Mouse (Mus musculus) CH12.LX (cell line): ENCODE measurements around the gene Gm26897. TPM values are rescaled to one million over a fixed set of nuclear protein-coding genes. Genes with fewer than 3 reads are reported as not detected.

Experiments
- DNase-seq: peaks from one replicate; pipeline ENCODE4 v3.0.0-alpha.2; 2013; ENCODE audit errors: extremely low read depth
- H3K27ac ChIP-seq: 2 replicates; pipeline ENCODE4 v1.5.1; 2012; ENCODE audit warnings: low read depth, mild to moderate bottlenecking, control low read depth, moderate library complexity; ENCODE audit not compliant: insufficient read depth
- H3K27me3 ChIP-seq: replicated peaks from 2 replicates; pipeline ENCODE3; 2012; ENCODE audit warnings: inconsistent platforms
- H3K36me3 ChIP-seq, 2 experiments: replicated peaks in 1 of 2; 2 replicates each; pipeline versions ENCODE3 to v1.6.1; 2012; ENCODE audit warnings: inconsistent platforms in 1 of 2, low read length in 1 of 2, mild to moderate bottlenecking in 1 of 2, mixed read lengths in 1 of 2, moderate library complexity in 1 of 2; ENCODE audit not compliant: control insufficient read depth in 1 of 2, insufficient read depth in 1 of 2
- H3K4me1 ChIP-seq, 2 experiments: 2 replicates each; pipeline ENCODE4 v1.6.1; 2012; ENCODE audit warnings: inconsistent platforms in 1 of 2, moderate library complexity in 1 of 2; ENCODE audit not compliant: insufficient read depth in 2 of 2, control insufficient read depth in 1 of 2
- H3K4me2 ChIP-seq: 2 replicates; pipeline ENCODE4 v1.6.1; 2012; ENCODE audit warnings: low read depth, mild to moderate bottlenecking, control low read depth; ENCODE audit not compliant: poor library complexity, insufficient read depth, severe bottlenecking
- H3K4me3 ChIP-seq, 3 experiments: fragments of 150-350 bp in 1 of 3; sonication (generic) in 1 of 3; replicated peaks in 1 of 3; 2 replicates each; pipeline versions ENCODE3 to v1.5.1; 2011 to 2012; ENCODE audit warnings: low read depth in 2 of 3, low read length in 2 of 3, mild to moderate bottlenecking in 2 of 3, moderate library complexity in 2 of 3, control low read depth in 1 of 3, improper control_type of control experiment in 1 of 3, inconsistent platforms in 1 of 3, mixed read lengths in 1 of 3; ENCODE audit not compliant: poor library complexity in 1 of 3
- H3K79me2 ChIP-seq: replicated peaks from 2 replicates; pipeline ENCODE4 v1.6.1; 2012; ENCODE audit warnings: mild to moderate bottlenecking, moderate library complexity; ENCODE audit not compliant: control insufficient read depth, poor library complexity, insufficient read depth, severe bottlenecking; ENCODE audit errors: extremely low read depth
- H3K9ac ChIP-seq: 2 replicates; pipeline ENCODE4 v1.6.1; 2012; ENCODE audit warnings: low read depth, mild to moderate bottlenecking, control low read depth, moderate library complexity; ENCODE audit not compliant: insufficient read depth
- H3K9me3 ChIP-seq: replicated peaks from 2 replicates; pipeline ENCODE3; 2012; ENCODE audit warnings: low read length, inconsistent platforms, mixed read lengths
- CHD1 ChIP-seq: IDR thresholded peaks from 2 replicates; pipeline ENCODE4 v1.6.1; 2012; ENCODE audit warnings: low read depth, low read length, improper control_type of control experiment, inconsistent platforms
- CHD2 ChIP-seq: IDR thresholded peaks from 2 replicates; pipeline ENCODE4 v1.6.1; 2011; ENCODE audit warnings: low read length, improper control_type of control experiment
- CTCF ChIP-seq, 2 experiments: IDR thresholded peaks in 1 of 2; conservative IDR thresholded peaks in 1 of 2; 2 replicates each; pipeline ENCODE4 v1.5.1; 2011 to 2012; ENCODE audit warnings: low read depth in 2 of 2, low read length in 2 of 2, improper control_type of control experiment in 1 of 2, inconsistent platforms in 1 of 2, mild to moderate bottlenecking in 1 of 2, moderate library complexity in 1 of 2
- E2F4 ChIP-seq: IDR thresholded peaks from 2 replicates; pipeline ENCODE4 v1.6.1; 2011; ENCODE audit warnings: low read depth, low read length, improper control_type of control experiment; ENCODE audit not compliant: insufficient replicate concordance
- ELF1 ChIP-seq: IDR thresholded peaks from 2 replicates; pipeline ENCODE4 v1.6.1; 2014; ENCODE audit warnings: low read depth, mild to moderate bottlenecking, inconsistent platforms, low read length, improper control_type of control experiment
- ETS1 ChIP-seq: conservative IDR thresholded peaks from 2 replicates; pipeline ENCODE4 v1.6.1; 2012; ENCODE audit warnings: low read depth, mild to moderate bottlenecking, inconsistent platforms, low read length, improper control_type of control experiment, moderate library complexity
- GABPA ChIP-seq: IDR thresholded peaks from 2 replicates; pipeline ENCODE4 v1.6.1; 2012; ENCODE audit warnings: low read depth, low read length, improper control_type of control experiment, inconsistent platforms; ENCODE audit not compliant: insufficient replicate concordance
- IRF4 ChIP-seq: IDR thresholded peaks from 2 replicates; pipeline ENCODE4 v1.6.1; 2014; ENCODE audit warnings: low read depth, mild to moderate bottlenecking, inconsistent platforms, low read length, improper control_type of control experiment
- JUN ChIP-seq: IDR thresholded peaks from 2 replicates; pipeline ENCODE4 v1.6.1; 2011; ENCODE audit warnings: low read depth, mild to moderate bottlenecking, low read length, improper control_type of control experiment, moderate library complexity; ENCODE audit not compliant: insufficient read depth
- KAT2A ChIP-seq: IDR thresholded peaks from 2 replicates; pipeline ENCODE4 v1.6.1; 2012; ENCODE audit warnings: low read length, improper control_type of control experiment, inconsistent platforms; ENCODE audit not compliant: insufficient replicate concordance
- MAX ChIP-seq: IDR thresholded peaks from 2 replicates; pipeline ENCODE4 v1.6.1; 2011; ENCODE audit warnings: low read length, improper control_type of control experiment
- MEF2A ChIP-seq: IDR thresholded peaks from 2 replicates; pipeline ENCODE4 v1.6.1; 2014; ENCODE audit warnings: low read depth, mild to moderate bottlenecking, inconsistent platforms, low read length, improper control_type of control experiment, borderline replicate concordance
- NELFE ChIP-seq: IDR thresholded peaks from 2 replicates; pipeline ENCODE4 v1.6.1; 2011; ENCODE audit warnings: low read depth, low read length, improper control_type of control experiment
- NRF1 ChIP-seq: IDR thresholded peaks from 2 replicates; pipeline ENCODE4 v1.6.1; 2014; ENCODE audit warnings: low read depth, mild to moderate bottlenecking, inconsistent platforms, low read length, improper control_type of control experiment, moderate library complexity
- POLR2AphosphoS2 ChIP-seq: IDR thresholded peaks from 2 replicates; pipeline ENCODE4 v1.6.1; 2011; ENCODE audit warnings: low read depth, low read length, improper control_type of control experiment
- RAD21 ChIP-seq: IDR thresholded peaks from 2 replicates; pipeline ENCODE4 v1.6.1; 2011; ENCODE audit warnings: low read depth, mild to moderate bottlenecking, low read length, improper control_type of control experiment, moderate library complexity
- RCOR1 ChIP-seq: conservative IDR thresholded peaks from 2 replicates; pipeline ENCODE4 v1.6.1; 2012; ENCODE audit warnings: low read depth, mild to moderate bottlenecking, inconsistent platforms, low read length, improper control_type of control experiment
- SIN3A ChIP-seq: IDR thresholded peaks from 2 replicates; pipeline ENCODE4 v1.6.1; 2012; ENCODE audit warnings: low read length, improper control_type of control experiment, inconsistent platforms
- TBP ChIP-seq: conservative IDR thresholded peaks from 2 replicates; pipeline ENCODE4 v1.6.1; 2011; ENCODE audit warnings: low read depth, low read length, improper control_type of control experiment
- TCF12 ChIP-seq: IDR thresholded peaks from 2 replicates; pipeline ENCODE4 v1.6.1; 2014; ENCODE audit warnings: low read depth, mild to moderate bottlenecking, inconsistent platforms, low read length, improper control_type of control experiment
- USF2 ChIP-seq: conservative IDR thresholded peaks from 2 replicates; pipeline ENCODE4 v1.6.1; 2011; ENCODE audit warnings: low read depth, low read length, improper control_type of control experiment
- ZC3H11A ChIP-seq: IDR thresholded peaks from 2 replicates; pipeline ENCODE4 v1.6.1; 2012; ENCODE audit warnings: low read depth, mild to moderate bottlenecking, inconsistent platforms, low read length, improper control_type of control experiment
- ZKSCAN1 ChIP-seq: IDR thresholded peaks from 2 replicates; pipeline ENCODE4 v1.6.1; 2012; ENCODE audit warnings: low read depth, inconsistent platforms, low read length, improper control_type of control experiment, borderline replicate concordance
- ZMIZ1 ChIP-seq: IDR thresholded peaks from 2 replicates; pipeline ENCODE4 v1.6.1; 2012; ENCODE audit warnings: low read depth, mild to moderate bottlenecking, inconsistent platforms, low read length, improper control_type of control experiment
- ZNF384 ChIP-seq: IDR thresholded peaks from 2 replicates; pipeline ENCODE4 v1.6.1; 2012; ENCODE audit warnings: low read depth, low read length, improper control_type of control experiment, inconsistent platforms
- dilution Hi-C: fragments of 300-500 bp; cut with MboI; formaldehyde crosslinking; loops from 2 replicates; pipeline ENCODE4 v1.14.3; 2020; ENCODE audit warnings: low sequenced_read_pairs; ENCODE audit not compliant: extremely low pct_unique_long_range_greater_than_20kb, extremely low pct_ligation_motif_present
- in situ Hi-C: fragments of 300-500 bp; cut with MboI; formaldehyde crosslinking; loops from 3 replicates; pipeline ENCODE4 v1.14.3; 2019; ENCODE audit warnings: low sequenced_read_pairs, low pct_ligation_motif_present, low pct_unique_long_range_greater_than_20kb, mixed read lengths
- polyA plus RNA-seq: library from polyadenylated mRNA; unstranded; fragments of >175 nt; gene quantifications from 2 replicates; pipeline ENCODE4 v1.2.1, GENCODE M21; 2012; ENCODE audit warnings: low read depth; ENCODE audit not compliant: insufficient read length
- total RNA-seq, 2 experiments: library from RNA; depleted of rRNA; stranded (reverse); fragments of 300-350 nt in 1 of 2; fragments of >200 nt in 1 of 2; gene quantifications; 2 replicates each; pipeline ENCODE4 v1.2.3; 2012 to 2014

The Gm26897 gene
- total and polyA plus RNA-seq, 3 experiments: not detected

DNA sequence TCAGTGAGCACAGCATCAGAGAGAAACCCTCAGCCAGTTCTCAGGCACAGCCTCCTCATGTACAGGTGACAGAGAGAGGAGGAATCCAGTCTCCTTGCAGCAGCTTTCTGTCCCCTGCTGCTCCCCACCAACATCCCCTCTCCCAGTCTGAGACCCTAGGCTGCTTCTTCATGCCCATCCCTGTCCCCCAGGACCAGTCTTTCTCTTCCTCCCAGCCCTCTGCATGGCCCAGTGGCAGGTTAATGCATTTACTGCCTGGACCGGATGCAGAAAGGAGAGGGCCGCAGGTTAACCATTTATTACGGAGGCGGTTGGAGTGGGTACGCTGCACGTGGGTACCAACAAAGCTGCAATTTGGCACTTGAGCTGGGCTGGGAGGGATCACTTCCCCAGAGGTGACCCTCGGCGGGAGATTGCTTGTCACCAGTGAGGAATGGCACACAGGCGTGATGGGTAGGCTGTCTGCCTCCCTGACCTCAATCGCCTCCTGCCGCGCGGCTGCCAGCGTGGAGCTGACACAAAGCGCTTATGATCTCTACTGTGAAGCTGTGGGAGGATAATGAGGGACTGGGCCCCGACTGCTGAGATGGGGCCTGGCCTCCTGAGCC is 3.1 kb upstream of the Gm26897 start:
- in situ Hi-C loops: no loop called here
- TF ChIP-seq TBP (no peak), JUN (no peak), CHD2 (no peak), RAD21 (no peak), E2F4 (no peak), USF2 (no peak), ZNF384 (no peak), CTCF (conservative IDR thresholded peaks at IDR 0.05 in 1 of 2, IDR thresholded peaks at IDR 0.05 in 1 of 2; ENCODE audit: low read depth in 2 of 2, low read length in 2 of 2) (no peak), MEF2A (no peak), RCOR1 (no peak), ELF1 (no peak), CHD1 (no peak), NELFE (no peak), NRF1 (no peak), ZC3H11A (no peak), ZMIZ1 (no peak), KAT2A (no peak), GABPA (no peak), POLR2AphosphoS2 (no peak), MAX (no peak)
- H3K4me3 ChIP-seq: no peak overlapping the region
- H3K27me3 ChIP-seq: no peaks in the 10 kb centered on the region
- H3K4me2 ChIP-seq: no peak overlapping the region
- no peaks in the 10 kb centered on the region for H3K79me2 ChIP-seq
- H3K4me1 ChIP-seq: no peaks in the 10 kb centered on the region
- peaks cover 81% of the 10 kb centered on the region for H3K9me3 ChIP-seq
- dilution Hi-C loops: no loop called here
- H3K9ac ChIP-seq: no peak overlapping the region
- DNase-seq: no peak
- no peaks in the 10 kb centered on the region for H3K36me3 ChIP-seq
- H3K27ac ChIP-seq: no peak overlapping the region

DNA sequence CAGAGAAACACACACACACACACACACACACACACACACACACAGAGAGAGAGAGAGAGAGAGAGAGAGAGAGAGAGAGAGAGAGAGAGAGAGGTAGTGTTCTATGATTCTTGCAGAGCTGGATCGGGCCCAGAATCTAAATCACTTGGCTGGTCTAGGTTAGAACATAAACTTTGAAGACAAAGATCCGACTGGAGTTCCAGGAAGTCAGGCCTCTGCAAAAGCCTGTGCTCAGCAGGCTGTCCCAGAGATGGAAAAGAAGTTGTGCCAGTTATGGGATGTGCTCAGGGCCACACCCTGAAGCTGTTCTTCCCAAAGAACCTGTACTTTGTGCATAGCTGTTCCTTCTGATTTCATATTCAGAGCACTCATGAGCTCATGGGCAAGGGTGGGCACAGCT is 1.5 kb upstream of the Gm26897 start:
- Histone ChIP-seq H3K9me3 (peaks cover 83% of the 10 kb centered on the region), H3K9ac (no peak overlapping the region)
- dilution Hi-C loops: no loop called here
- TF ChIP-seq ZKSCAN1: no peak
- no peak for TF ChIP-seq ETS1
- TF ChIP-seq RCOR1: no peak
- TF ChIP-seq GABPA: no peak
- TF ChIP-seq IRF4: no peak
- TF ChIP-seq ZMIZ1: no peak
- no peak for TF ChIP-seq CHD2
- no peak for TF ChIP-seq MEF2A
- no peak for TF ChIP-seq JUN
- TF ChIP-seq USF2: no peak
- TF ChIP-seq SIN3A: no peak
- TF ChIP-seq TCF12: no peak
- TF ChIP-seq, all 38 proteins: peak for 0
- Histone ChIP-seq H3K27ac (no peak overlapping the region), H3K4me2 (no peak overlapping the region), H3K79me2 (no peaks in the 10 kb centered on the region), H3K4me3 (no peak overlapping the region), H3K27me3 (no peaks in the 10 kb centered on the region), H3K36me3 (no peaks in the 10 kb centered on the region), H3K4me1 (no peaks in the 10 kb centered on the region)
- in situ Hi-C loops: no loop called here
- DNase-seq: no peak
